Mouse (Mus musculus): ENCODE measurements around the gene Tnfrsf1b.

GRCm38 (mm10) chr4:145271634-145272033 is 25.0 kb upstream of the Tnfrsf1b start:
- TF ChIP-seq CTCF (conservative IDR thresholded peaks at IDR 0.05; ENCODE audit: low read length) (no peak), NANOG (IDR thresholded peaks at IDR 0.05; ENCODE audit: borderline replicate concordance, low read length) (0 out of 2 replicates have a peak, but pooled peaks have one; percentile 11)
